Mouse (Mus musculus): Measurements from ENCODE around the gene Lat. TPM values are rescaled to one million over a fixed set of nuclear protein-coding genes. Genes with fewer than 3 reads are reported as not detected.

The Lat gene
- polyA plus RNA-seq, 1 experiment from 2014 or later: 0.56 TPM

GRCm38 (mm10) chr7:126363038-126363437 lies 6.3 kb downstream of the Lat start:
- Histone ChIP-seq H3K27ac (replicated peaks) (no peak overlapping the region), H3K9ac (replicated peaks) (no peak overlapping the region), H3K4me2 (no peak overlapping the region), H3K4me1 (no peaks in the 10 kb centered on the region), H3K36me3 (peaks cover 17% of the 10 kb centered on the region), H3K4me3 (replicated peaks) (no peak overlapping the region), H3K27me3 (replicated peaks) (no peaks in the 10 kb centered on the region), H3K9me3 (replicated peaks) (no peaks in the 10 kb centered on the region)
- 83% methylated on average over 6 of the region's 6 CpGs for WGBS
- ATAC-seq (ENCODE audit: low FRiP score): no peak

GRCm38 (mm10) chr7:126359049-126359448 lies 10.3 kb downstream of the Lat start:
- no peaks in the 10 kb centered on the region for H3K9me3 ChIP-seq (replicated peaks)
- H3K4me2 ChIP-seq: no peak overlapping the region
- no peak for ATAC-seq (ENCODE audit: low FRiP score)
- H3K27ac ChIP-seq (replicated peaks): no peak overlapping the region
- no peaks in the 10 kb centered on the region for H3K27me3 ChIP-seq (replicated peaks)
- H3K4me3 ChIP-seq (replicated peaks): no peak overlapping the region
- no peak overlapping the region for H3K9ac ChIP-seq (replicated peaks)
- 77% methylated on average over 13 of the region's 13 CpGs for WGBS
- H3K36me3 ChIP-seq: peaks cover 7% of the 10 kb centered on the region
- 0 out of 2 replicates have a peak, but pooled peaks cover 3% of the 10 kb centered on the region for H3K4me1 ChIP-seq

- 90% methylated on average over 9 of the region's 9 CpGs for WGBS
- peaks cover under 1% of the 10 kb centered on the region; the same call in 1 of the 2 replicates for H3K36me3 ChIP-seq
- no peak for ATAC-seq (ENCODE audit: low FRiP score)
- H3K9me3 ChIP-seq (replicated peaks): no peaks in the 10 kb centered on the region
- H3K27me3 ChIP-seq (replicated peaks): no peaks in the 10 kb centered on the region
- H3K4me3 ChIP-seq (replicated peaks): no peak overlapping the region
- H3K9ac ChIP-seq (replicated peaks): no peak overlapping the region
- H3K4me1 ChIP-seq: 0 out of 2 replicates have a peak, but pooled peaks cover 3% of the 10 kb centered on the region
- no peak overlapping the region for H3K27ac ChIP-seq (replicated peaks)
- no peak overlapping the region for H3K4me2 ChIP-seq
Observed at GRCm38 (mm10) chr7:126358413-126358812, 11.0 kb downstream of the Lat start.

GRCm38 (mm10) chr7:126357838-126358237 lies 11.5 kb downstream of the Lat start:
- no peak for ATAC-seq (ENCODE audit: low FRiP score)
- WGBS: 92% methylated on average over 6 of the region's 6 CpGs

GRCm38 (mm10) chr7:126356793-126357591 lies 12.4 kb downstream of the Lat start:
- ATAC-seq (ENCODE audit: low FRiP score): no peak
- H3K9ac ChIP-seq (replicated peaks): no peak overlapping the region
- no peaks in the 10 kb centered on the region for H3K36me3 ChIP-seq
- WGBS: 57% methylated on average over 7 of the region's 7 CpGs
- no peak overlapping the region for H3K4me2 ChIP-seq
- H3K4me1 ChIP-seq: 0 out of 2 replicates have a peak, but pooled peaks cover 3% of the 10 kb centered on the region
- no peak overlapping the region for H3K4me3 ChIP-seq (replicated peaks)
- H3K27me3 ChIP-seq (replicated peaks): no peaks in the 10 kb centered on the region
- H3K9me3 ChIP-seq (replicated peaks): no peaks in the 10 kb centered on the region
- H3K27ac ChIP-seq (replicated peaks): no peak overlapping the region

More at GRCm38 (mm10) chr7:126357838-126358237, 11.5 kb downstream of the Lat start:
- 0 out of 2 replicates have a peak, but pooled peaks cover 3% of the 10 kb centered on the region for H3K4me1 ChIP-seq
- no peak overlapping the region for H3K4me3 ChIP-seq (replicated peaks)
- no peak overlapping the region for H3K9ac ChIP-seq (replicated peaks)
- no peaks in the 10 kb centered on the region for H3K36me3 ChIP-seq
- no peaks in the 10 kb centered on the region for H3K9me3 ChIP-seq (replicated peaks)
- H3K27ac ChIP-seq (replicated peaks): no peak overlapping the region
- H3K4me2 ChIP-seq: no peak overlapping the region
- no peaks in the 10 kb centered on the region for H3K27me3 ChIP-seq (replicated peaks)

- 66% methylated on average over 5 of the region's 5 CpGs for WGBS
- H3K4me2 ChIP-seq: no peak overlapping the region
- H3K4me1 ChIP-seq: 0 out of 2 replicates have a peak, but pooled peaks cover 3% of the 10 kb centered on the region
- no peak overlapping the region for H3K27ac ChIP-seq (replicated peaks)
- H3K36me3 ChIP-seq: no peaks in the 10 kb centered on the region
- no peaks in the 10 kb centered on the region for H3K9me3 ChIP-seq (replicated peaks)
- no peak overlapping the region for H3K9ac ChIP-seq (replicated peaks)
- no peak for ATAC-seq (ENCODE audit: low FRiP score)
- H3K4me3 ChIP-seq (replicated peaks): no peak overlapping the region
- H3K27me3 ChIP-seq (replicated peaks): no peaks in the 10 kb centered on the region
Observed at GRCm38 (mm10) chr7:126355847-126356597, 13.3 kb downstream of the Lat start.

GRCm38 (mm10) chr7:126354738-126355614 lies 14.4 kb downstream of the Lat start:
- 60% methylated on average over 14 of the region's 14 CpGs for WGBS
- ATAC-seq (ENCODE audit: low FRiP score): no peak

GRCm38 (mm10) chr7:126353994-126354365 lies 15.4 kb downstream of the Lat start:
- no peak overlapping the region for H3K4me3 ChIP-seq (replicated peaks)
- 0 out of 2 replicates have a peak, but pooled peaks cover 3% of the 10 kb centered on the region for H3K4me1 ChIP-seq
- no peaks in the 10 kb centered on the region for H3K9me3 ChIP-seq (replicated peaks)
- H3K4me2 ChIP-seq: no peak overlapping the region
- ATAC-seq (ENCODE audit: low FRiP score): no peak
- H3K9ac ChIP-seq (replicated peaks): no peak overlapping the region
- H3K27me3 ChIP-seq (replicated peaks): no peaks in the 10 kb centered on the region
- WGBS: 78% methylated on average over 3 of the region's 3 CpGs
- no peaks in the 10 kb centered on the region for H3K36me3 ChIP-seq
- no peak overlapping the region for H3K27ac ChIP-seq (replicated peaks)

More at GRCm38 (mm10) chr7:126354738-126355614, 14.4 kb downstream of the Lat start:
- Histone ChIP-seq H3K4me3 (replicated peaks) (no peak overlapping the region), H3K27ac (replicated peaks) (no peak overlapping the region), H3K9ac (replicated peaks) (no peak overlapping the region), H3K27me3 (replicated peaks) (no peaks in the 10 kb centered on the region), H3K4me2 (no peak overlapping the region), H3K9me3 (replicated peaks) (no peaks in the 10 kb centered on the region), H3K4me1 (0 out of 2 replicates have a peak, but pooled peaks cover 3% of the 10 kb centered on the region), H3K36me3 (no peaks in the 10 kb centered on the region)

- H3K27me3 ChIP-seq (replicated peaks): no peaks in the 10 kb centered on the region
- H3K27ac ChIP-seq (replicated peaks): no peak overlapping the region
- 73% methylated on average over 11 of the region's 11 CpGs for WGBS
- H3K9me3 ChIP-seq (replicated peaks): no peaks in the 10 kb centered on the region
- H3K4me1 ChIP-seq: 0 out of 2 replicates have a peak, but pooled peaks cover 3% of the 10 kb centered on the region
- H3K4me2 ChIP-seq: no peak overlapping the region
- no peak for ATAC-seq (ENCODE audit: low FRiP score)
- no peak overlapping the region for H3K4me3 ChIP-seq (replicated peaks)
- no peaks in the 10 kb centered on the region for H3K36me3 ChIP-seq
- H3K9ac ChIP-seq (replicated peaks): no peak overlapping the region
Observed at GRCm38 (mm10) chr7:126353251-126353993, 15.9 kb downstream of the Lat start.

GRCm38 (mm10) chr7:126351419-126351951 lies 17.9 kb downstream of the Lat start:
- WGBS: 53% methylated on average over 10 of the region's 10 CpGs
- no peak for ATAC-seq (ENCODE audit: low FRiP score)
- H3K36me3 ChIP-seq: no peaks in the 10 kb centered on the region
- H3K4me2 ChIP-seq: peak overlapping the region; percentile 44
- H3K4me3 ChIP-seq (replicated peaks): no peak overlapping the region
- no peak overlapping the region for H3K9ac ChIP-seq (replicated peaks)
- H3K27me3 ChIP-seq (replicated peaks): no peaks in the 10 kb centered on the region
- H3K27ac ChIP-seq (replicated peaks): no peak overlapping the region
- H3K4me1 ChIP-seq: 0 out of 2 replicates have a peak, but pooled peaks cover 3% of the 10 kb centered on the region
- H3K9me3 ChIP-seq (replicated peaks): no peaks in the 10 kb centered on the region
